Mouse (Mus musculus): ENCODE data around the gene Il9. TPM values are rescaled to one million over a fixed set of nuclear protein-coding genes. Genes with fewer than 3 reads are reported as not detected.

The Il9 gene
- polyA plus RNA-seq, 2 experiments: not detected

DNA sequence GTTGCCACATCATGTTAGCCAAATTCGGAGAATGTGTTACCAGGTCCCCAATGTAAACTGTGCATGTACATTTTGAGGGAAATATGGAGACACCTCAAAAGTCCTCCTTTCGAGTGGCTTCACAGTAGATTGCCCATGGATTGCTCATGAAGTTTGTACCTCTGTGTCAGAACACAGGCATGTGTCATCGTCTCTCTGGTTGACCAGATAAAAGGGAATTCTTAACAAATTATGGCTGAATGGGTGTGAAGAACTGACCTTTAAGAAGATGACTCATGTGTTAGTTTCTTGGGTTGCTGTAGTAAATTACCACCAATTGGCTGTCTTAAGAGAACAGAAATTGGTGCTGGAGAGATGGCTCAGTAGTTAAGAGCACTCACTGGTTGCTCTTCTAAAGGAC lies 37.9 kb downstream of the Il9 start:
- TF ChIP-seq CTCF (IDR thresholded peaks at IDR 0.05; ENCODE audit: low read depth): no peak
- no peak for TF ChIP-seq EP300 (IDR thresholded peaks at IDR 0.05; ENCODE audit: low read depth)
- 58% methylated on average over 3 of the region's 3 CpGs for whole genome bisulfite sequencing (ENCODE audit: insufficient replicate concordance)
- H3K4me2 ChIP-seq (ENCODE audit: low read depth): no peak overlapping the region
- peaks cover 3% of the 10 kb centered on the region for H3K27me3 ChIP-seq (ENCODE audit: control insufficient read depth, insufficient read depth, low read length)
- no peaks in the 10 kb centered on the region for H3K4me1 ChIP-seq (replicated peaks; ENCODE audit: control insufficient read depth in 2 of 2, insufficient read depth in 2 of 2, low read length in 1 of 2)
- H3K4me3 ChIP-seq (ENCODE audit: insufficient read depth in 1 of 2, low read depth in 2 of 2, low read length in 2 of 2): no peak overlapping the region
- H3K9ac ChIP-seq (replicated peaks): no peak overlapping the region
- H3K9me3 ChIP-seq (ENCODE audit: control insufficient read depth, low read length): no peaks in the 10 kb centered on the region
- no peaks in the 10 kb centered on the region for H3K36me3 ChIP-seq (replicated peaks; ENCODE audit: control insufficient read depth, insufficient read depth, low read depth)
- no peak overlapping the region for H3K27ac ChIP-seq
- no peak for ATAC-seq (ENCODE audit: insufficient read depth)
- DNase-seq (ENCODE audit: low read depth in 3 of 3, low spot score in 3 of 3): no peak

DNA sequence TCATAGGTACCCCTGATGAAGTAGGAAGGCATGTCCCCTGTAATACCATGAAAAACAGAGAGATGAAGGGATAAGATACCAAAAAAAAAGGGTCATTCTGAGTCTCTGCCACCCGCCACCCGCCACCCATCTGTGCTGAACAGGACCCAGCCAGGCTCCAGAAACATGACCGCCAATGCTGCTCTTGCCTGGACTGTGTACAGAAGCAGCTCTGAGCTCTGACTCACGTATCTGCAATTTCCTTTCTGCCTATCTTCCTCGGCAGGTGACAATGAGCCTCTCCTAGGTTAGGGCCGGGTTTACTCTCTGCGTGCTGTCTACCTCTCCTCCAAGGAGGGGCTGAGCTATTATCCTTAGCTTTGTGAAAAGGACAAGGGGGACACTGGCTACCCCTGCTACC lies 38.6 kb downstream of the Il9 start:
- H3K36me3 ChIP-seq (replicated peaks; ENCODE audit: control insufficient read depth, insufficient read depth, low read depth): no peaks in the 10 kb centered on the region
- no peak for TF ChIP-seq EP300 (IDR thresholded peaks at IDR 0.05; ENCODE audit: low read depth)
- no peak for TF ChIP-seq CTCF (IDR thresholded peaks at IDR 0.05; ENCODE audit: low read depth)
- DNase-seq (ENCODE audit: low read depth in 3 of 3, low spot score in 3 of 3) (no peak), ATAC-seq (ENCODE audit: insufficient read depth) (no peak)
- 44% methylated on average over 7 of the region's 7 CpGs for WGBS (ENCODE audit: insufficient replicate concordance)
- no peaks in the 10 kb centered on the region for H3K4me1 ChIP-seq (replicated peaks; ENCODE audit: control insufficient read depth in 2 of 2, insufficient read depth in 2 of 2, low read length in 1 of 2)
- no peak overlapping the region for H3K4me3 ChIP-seq (ENCODE audit: insufficient read depth in 1 of 2, low read depth in 2 of 2, low read length in 2 of 2)
- H3K4me2 ChIP-seq (ENCODE audit: low read depth): no peak overlapping the region
- H3K9me3 ChIP-seq (ENCODE audit: control insufficient read depth, low read length): no peaks in the 10 kb centered on the region
- peaks cover 8% of the 10 kb centered on the region for H3K27me3 ChIP-seq (ENCODE audit: control insufficient read depth, insufficient read depth, low read length)
- no peak overlapping the region for H3K9ac ChIP-seq (replicated peaks)
- H3K27ac ChIP-seq: no peak overlapping the region

DNA sequence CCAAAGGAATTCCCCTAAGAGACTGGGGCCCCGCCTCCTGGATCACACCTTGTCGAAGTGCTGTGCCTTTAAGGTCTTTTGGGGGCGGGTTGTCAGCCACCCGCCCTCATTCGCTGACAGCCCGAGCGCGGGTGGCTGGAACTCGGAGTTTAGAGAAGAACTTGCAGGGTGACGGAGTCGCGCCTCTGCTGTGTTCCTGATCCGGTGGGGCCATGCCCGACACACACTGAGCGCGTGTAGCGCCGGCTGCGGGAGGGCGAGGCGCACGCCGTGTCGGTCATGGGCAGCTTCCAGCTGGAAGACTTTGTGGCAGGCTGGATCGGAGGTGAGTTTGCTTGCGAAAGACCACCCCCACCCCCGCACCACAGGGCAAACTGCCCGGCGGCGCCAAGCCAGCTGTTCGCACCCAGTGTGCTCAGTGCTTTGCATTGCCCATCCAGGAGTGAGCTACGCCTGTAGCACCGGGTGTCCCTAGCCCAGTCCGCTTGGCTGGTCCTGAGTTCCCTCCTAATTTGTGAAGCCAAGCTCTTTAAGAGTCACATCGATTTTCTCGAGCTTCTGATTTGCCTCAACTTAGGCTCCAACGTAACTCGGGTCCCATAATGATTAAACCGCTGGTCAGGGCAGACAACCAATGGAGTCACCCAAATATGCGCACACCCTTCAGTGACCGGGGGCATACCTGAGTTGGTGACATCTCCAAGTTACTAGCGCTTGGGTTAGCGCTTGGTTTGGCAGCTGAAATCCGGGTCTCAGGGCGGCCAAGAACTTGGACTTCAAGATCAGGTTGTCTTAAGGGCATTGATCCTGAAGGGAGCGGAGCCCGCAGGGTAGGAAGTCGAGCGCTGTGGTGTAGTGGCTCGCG lies 43.6 kb downstream of the Il9 start, which contains the start of gene Slc25a48:
Slc25a48 (plus strand) TSS at position 145 of the 865 bp plus-strand sequence.
- 3% methylated on average over 51 of the region's 51 CpGs for WGBS (ENCODE audit: insufficient replicate concordance)
- Histone ChIP-seq H3K4me3 (ENCODE audit: insufficient read depth in 1 of 2, low read depth in 2 of 2, low read length in 2 of 2) (peak within 1 kb of the TSS; percentile 41 to 42), H3K36me3 (replicated peaks; ENCODE audit: control insufficient read depth, insufficient read depth, low read depth) (no peaks in the 10 kb centered on the region), H3K9ac (replicated peaks) (no peak within 1 kb of the TSS), H3K4me1 (replicated peaks; ENCODE audit: control insufficient read depth in 2 of 2, insufficient read depth in 2 of 2, low read length in 1 of 2) (no peaks in the 10 kb centered on the region), H3K27ac (no peak within 1 kb of the TSS), H3K9me3 (ENCODE audit: control insufficient read depth, low read length) (no peaks in the 10 kb centered on the region), H3K4me2 (ENCODE audit: low read depth) (peak within 1 kb of the TSS; percentile 31; the same call in 1 of the 2 replicates), H3K27me3 (ENCODE audit: control insufficient read depth, insufficient read depth, low read length) (peaks cover 11% of the 10 kb centered on the region)
- no peak for TF ChIP-seq CTCF (IDR thresholded peaks at IDR 0.05; ENCODE audit: low read depth)
- TF ChIP-seq EP300 (IDR thresholded peaks at IDR 0.05; ENCODE audit: low read depth): no peak
- peak in 1 of 3 experiments; percentile 9 for DNase-seq (ENCODE audit: low read depth in 3 of 3, low spot score in 3 of 3)
- ATAC-seq (ENCODE audit: insufficient read depth): peak; percentile 60; the same call in 1 of the 2 replicates

DNA sequence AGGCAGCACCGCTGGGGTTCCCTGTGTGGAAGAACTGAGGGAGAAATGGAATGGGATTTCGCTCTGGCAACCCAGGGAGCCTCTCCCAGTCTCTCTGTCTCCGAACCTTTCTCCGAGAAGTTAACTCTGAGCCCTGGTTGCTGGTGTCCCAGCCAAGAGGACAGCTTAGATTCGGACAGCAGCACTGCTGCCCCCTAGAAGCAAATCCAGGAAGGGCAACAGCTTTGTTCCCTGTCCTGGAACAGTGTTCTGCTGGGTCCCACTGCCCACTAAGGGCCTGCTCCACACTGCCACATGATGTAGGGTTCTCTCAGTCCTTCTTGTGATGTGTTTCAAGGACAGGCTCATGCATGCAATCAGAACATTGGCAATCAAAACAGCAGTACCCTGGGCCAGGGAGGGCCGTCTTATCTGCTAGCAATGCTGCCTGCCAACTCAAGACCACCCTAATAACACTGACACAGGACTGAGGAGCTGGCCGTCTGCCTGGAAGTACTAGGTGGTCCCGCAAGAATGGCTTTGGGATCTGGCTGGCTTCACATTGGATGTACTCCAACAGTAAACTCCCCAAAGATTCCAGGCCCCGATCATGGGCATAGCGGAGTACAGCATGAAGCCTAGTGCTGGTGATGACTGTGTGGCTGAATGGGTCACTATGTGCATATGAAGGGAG lies 46.3 kb downstream of the Il9 start:
- no peak overlapping the region for H3K4me2 ChIP-seq (ENCODE audit: low read depth)
- WGBS (ENCODE audit: insufficient replicate concordance): 52% methylated on average over 10 of the region's 10 CpGs

DNA sequence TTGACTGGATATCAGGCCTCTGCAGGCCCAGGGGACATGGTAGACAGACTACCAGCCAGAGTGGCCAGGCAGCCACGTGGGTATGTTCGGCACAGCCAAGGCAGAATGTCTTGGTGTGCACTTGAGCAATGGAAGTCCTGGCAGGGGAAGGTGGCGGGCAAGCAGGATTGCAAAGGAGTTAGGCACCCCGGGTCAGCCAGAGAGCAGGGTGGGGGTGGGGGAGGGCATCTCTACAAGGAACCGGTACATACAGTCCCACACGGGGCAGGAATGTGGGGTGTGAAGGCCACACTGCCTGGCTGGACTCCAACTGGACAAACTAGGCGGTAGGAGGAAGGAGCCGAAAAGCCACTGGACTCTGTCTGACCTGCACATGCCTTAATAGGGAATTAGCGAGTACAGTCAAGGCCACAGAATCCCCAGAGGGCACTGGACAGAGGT lies 47.7 kb downstream of the Il9 start:
- H3K36me3 ChIP-seq (replicated peaks; ENCODE audit: control insufficient read depth, insufficient read depth, low read depth): no peaks in the 10 kb centered on the region
- no peaks in the 10 kb centered on the region for H3K4me1 ChIP-seq (replicated peaks; ENCODE audit: control insufficient read depth in 2 of 2, insufficient read depth in 2 of 2, low read length in 1 of 2)
- peaks cover 8% of the 10 kb centered on the region for H3K27me3 ChIP-seq (ENCODE audit: control insufficient read depth, insufficient read depth, low read length)
- peak; percentile 35; the same call in 1 of the 2 replicates for ATAC-seq (ENCODE audit: insufficient read depth)
- H3K27ac ChIP-seq: no peak overlapping the region
- no peak for TF ChIP-seq CTCF (IDR thresholded peaks at IDR 0.05; ENCODE audit: low read depth)
- TF ChIP-seq EP300 (IDR thresholded peaks at IDR 0.05; ENCODE audit: low read depth): no peak
- no peak overlapping the region for H3K9ac ChIP-seq (replicated peaks)
- no peak overlapping the region for H3K4me3 ChIP-seq (ENCODE audit: insufficient read depth in 1 of 2, low read depth in 2 of 2, low read length in 2 of 2)
- H3K4me2 ChIP-seq (ENCODE audit: low read depth): no peak overlapping the region
- no peak for DNase-seq (ENCODE audit: low read depth in 3 of 3, low spot score in 3 of 3)
- H3K9me3 ChIP-seq (ENCODE audit: control insufficient read depth, low read length): no peaks in the 10 kb centered on the region
- 59% methylated on average over 9 of the region's 9 CpGs for WGBS (ENCODE audit: insufficient replicate concordance)

More for the DNA sequence above, 46.3 kb downstream of the Il9 start:
- H3K27me3 ChIP-seq (ENCODE audit: control insufficient read depth, insufficient read depth, low read length): peaks cover 11% of the 10 kb centered on the region
- H3K36me3 ChIP-seq (replicated peaks; ENCODE audit: control insufficient read depth, insufficient read depth, low read depth): no peaks in the 10 kb centered on the region
- no peak overlapping the region for H3K27ac ChIP-seq
- no peaks in the 10 kb centered on the region for H3K4me1 ChIP-seq (replicated peaks; ENCODE audit: control insufficient read depth in 2 of 2, insufficient read depth in 2 of 2, low read length in 1 of 2)
- no peak overlapping the region for H3K4me3 ChIP-seq (ENCODE audit: insufficient read depth in 1 of 2, low read depth in 2 of 2, low read length in 2 of 2)
- 0 out of 2 replicates have a peak, but pooled peaks have one; percentile 5 for TF ChIP-seq CTCF (IDR thresholded peaks at IDR 0.05; ENCODE audit: low read depth)
- no peak for TF ChIP-seq EP300 (IDR thresholded peaks at IDR 0.05; ENCODE audit: low read depth)
- no peak overlapping the region for H3K9ac ChIP-seq (replicated peaks)
- no peak for DNase-seq (ENCODE audit: low read depth in 3 of 3, low spot score in 3 of 3)
- ATAC-seq (ENCODE audit: insufficient read depth): no peak
- H3K9me3 ChIP-seq (ENCODE audit: control insufficient read depth, low read length): no peaks in the 10 kb centered on the region
